Mouse (Mus musculus) thymus, postnatal 14 days (tissue): ENCODE measurements at regions not wholly inside any gene's neighbourhood (a gene's known extent, or its start where the extent isn't known, plus 50 kb on each side); places are given as distances from the start of the nearest gene placed in this dataset.
A peak's percentile ranks its signal among the peaks of the same experiment; 100 is the strongest.

Source experiments
- DNase-seq: peaks from one replicate; pipeline ENCODE4 v3.0.0; 2021

- DNase-seq: peak; percentile 76
Observed at GRCm38 (mm10) chr2:75603175-75603871, 55.7 kb upstream of the Hnrnpa3 start.

GRCm38 (mm10) chr2:75605634-75606033 lies 53.4 kb upstream of the Hnrnpa3 start:
- DNase-seq: peak; percentile 57

GRCm38 (mm10) chr2:75607010-75607915 lies 51.8 kb upstream of the Hnrnpa3 start:
- DNase-seq: peak; percentile 35

- DNase-seq: no peak
Observed at GRCm38 (mm10) chr2:75607958-75608357, 51.1 kb upstream of the Hnrnpa3 start.

GRCm38 (mm10) chr2:75608482-75608881 lies 50.6 kb upstream of the Hnrnpa3 start:
- DNase-seq: no peak

GRCm38 (mm10) chr2:75609150-75609946 lies 49.7 kb upstream of the Hnrnpa3 start:
- DNase-seq: no peak
